Mouse (Mus musculus) hindbrain, embryonic 13.5 days (tissue): ENCODE measurements around the gene 1500009L16Rik. TPM values are rescaled to one million over a fixed set of nuclear protein-coding genes. Genes with fewer than 3 reads are reported as not detected.
A peak's percentile ranks its signal among the peaks of the same experiment; 100 is the strongest.

Experiments
- ATAC-seq: fragments of 200-750 bp; cut with Nextera tagmentation; 2 replicates; pipeline ENCODE4 v1.8.0; 2017; ENCODE audit warnings: moderate TSS enrichment; ENCODE audit not compliant: low FRiP score
- H3K27ac ChIP-seq: fragments of 300-500 bp; sonication (generic); 2 replicates; pipeline ENCODE4 v1.5.1; 2015; ENCODE audit warnings: inconsistent platforms, mild to moderate bottlenecking, moderate library complexity
- H3K27me3 ChIP-seq: fragments of 300-500 bp; sonication (generic); 2 replicates; pipeline ENCODE4 v1.6.1; 2015; ENCODE audit warnings: mild to moderate bottlenecking, inconsistent platforms
- H3K36me3 ChIP-seq: fragments of 300-500 bp; sonication (generic); 2 replicates; pipeline ENCODE4 v1.6.1; 2015; ENCODE audit warnings: mild to moderate bottlenecking, inconsistent platforms
- H3K4me1 ChIP-seq: fragments of 300-500 bp; sonication (generic); replicated peaks from 2 replicates; pipeline ENCODE4 v1.6.1; 2015; ENCODE audit warnings: inconsistent platforms
- H3K4me2 ChIP-seq: fragments of 300-500 bp; sonication (generic); 2 replicates; pipeline ENCODE4 v1.6.1; 2015; ENCODE audit warnings: inconsistent platforms, mild to moderate bottlenecking, moderate library complexity
- H3K4me3 ChIP-seq: fragments of 300-500 bp; sonication (generic); 2 replicates; pipeline ENCODE4 v1.5.1; 2015; ENCODE audit warnings: mild to moderate bottlenecking, inconsistent platforms
- H3K9ac ChIP-seq: fragments of 300-500 bp; sonication (generic); 2 replicates; pipeline ENCODE4 v1.6.1; 2015; ENCODE audit warnings: mild to moderate bottlenecking, inconsistent platforms
- H3K9me3 ChIP-seq: fragments of 300-500 bp; sonication (generic); 2 replicates; pipeline ENCODE4 v1.6.1; 2016; ENCODE audit warnings: inconsistent platforms
- WGBS: fragments of 180-500 bp; shearing (Covaris S2); methylation state at CpG from one replicate; pipeline ENCODE4 v1.1.7; 2015; 5-methylcytosine and 5-hydroxymethylcytosine counted together
- polyA plus RNA-seq: library from polyadenylated mRNA; unstranded; fragments of >200 nt; fragmentation: Nextera tagmentation; extraction: Ambion mirVana; gene quantifications from 2 replicates; pipeline ENCODE4 v1.2.1, GENCODE M21; 2015

Gene 1500009L16Rik
- polyA plus RNA-seq, 1 experiment from 2014 or later: 62.4 TPM

DNA sequence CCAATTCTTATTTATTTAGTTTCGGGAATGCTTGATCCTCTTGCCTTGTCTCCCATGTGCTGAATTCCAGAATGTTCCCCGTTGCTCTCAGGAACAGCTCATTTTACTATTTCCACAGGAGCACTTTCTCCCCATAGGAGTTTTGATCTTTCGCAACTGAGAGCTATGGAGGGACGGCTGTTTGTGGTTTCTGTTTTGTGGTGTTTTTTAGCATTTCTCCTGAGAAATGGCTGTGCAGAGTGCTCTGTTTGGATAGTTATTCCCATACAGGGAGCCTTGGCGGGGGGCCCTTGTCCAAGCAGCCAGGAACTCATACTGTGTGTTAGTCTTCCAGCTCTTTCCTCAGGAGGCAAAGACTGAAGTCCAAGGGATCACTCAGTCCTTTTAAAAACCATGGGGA lies 5.2 kb downstream of the 1500009L16Rik start:
- ATAC-seq: no peak
- Histone ChIP-seq H3K27me3 (no peaks in the 10 kb centered on the region), H3K36me3 (no peaks in the 10 kb centered on the region), H3K4me2 (no peak overlapping the region), H3K9me3 (no peaks in the 10 kb centered on the region), H3K4me3 (no peak overlapping the region), H3K9ac (no peak overlapping the region), H3K27ac (no peak overlapping the region), H3K4me1 (peaks cover 11% of the 10 kb centered on the region)
- WGBS: 86% methylated on average over 5 of the region's 5 CpGs

DNA sequence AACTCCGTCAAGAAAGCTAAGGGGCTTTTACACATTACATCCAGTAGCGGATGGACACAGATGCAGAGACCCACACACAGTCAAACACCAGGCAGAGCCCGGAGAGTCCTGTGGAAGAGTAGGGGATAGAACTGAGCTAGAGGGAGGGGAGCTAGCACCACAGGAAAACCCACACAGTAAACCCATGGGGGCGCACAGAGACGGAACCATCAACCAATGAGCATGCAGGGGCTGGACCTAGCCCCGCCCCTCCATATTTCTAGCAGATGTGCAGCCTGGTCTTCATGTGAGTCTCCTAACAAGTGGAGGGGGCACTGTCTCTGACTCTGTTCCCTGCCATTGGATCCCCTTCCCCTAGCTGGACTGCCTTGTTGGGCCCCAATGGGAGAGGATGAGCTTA lies 5.9 kb downstream of the 1500009L16Rik start:
- H3K4me2 ChIP-seq: no peak overlapping the region
- ATAC-seq: no peak
- H3K9me3 ChIP-seq: no peaks in the 10 kb centered on the region
- no peaks in the 10 kb centered on the region for H3K27me3 ChIP-seq
- no peak overlapping the region for H3K9ac ChIP-seq
- H3K4me1 ChIP-seq: peaks cover 7% of the 10 kb centered on the region
- no peaks in the 10 kb centered on the region for H3K36me3 ChIP-seq
- H3K4me3 ChIP-seq: no peak overlapping the region
- WGBS: 84% methylated on average over 6 of the region's 6 CpGs
- H3K27ac ChIP-seq: no peak overlapping the region

- Histone ChIP-seq H3K9me3 (no peaks in the 10 kb centered on the region), H3K4me1 (peaks cover 4% of the 10 kb centered on the region), H3K9ac (no peak overlapping the region), H3K36me3 (no peaks in the 10 kb centered on the region), H3K4me2 (no peak overlapping the region), H3K27ac (no peak overlapping the region), H3K4me3 (no peak overlapping the region), H3K27me3 (no peaks in the 10 kb centered on the region)
- WGBS: 87% methylated on average over 3 of the region's 3 CpGs
- ATAC-seq: peak; percentile 74; the same call in 1 of the 2 replicates
Observed at GRCm38 (mm10) chr10:83729076-83729475, 6.4 kb downstream of the 1500009L16Rik start.

- peak; percentile 63; the same call in 1 of the 2 replicates for ATAC-seq
- peaks cover 4% of the 10 kb centered on the region for H3K4me1 ChIP-seq
- WGBS: 40% methylated on average over 7 of the region's 7 CpGs
Observed at GRCm38 (mm10) chr10:83729492-83729891, 6.8 kb downstream of the 1500009L16Rik start.

DNA sequence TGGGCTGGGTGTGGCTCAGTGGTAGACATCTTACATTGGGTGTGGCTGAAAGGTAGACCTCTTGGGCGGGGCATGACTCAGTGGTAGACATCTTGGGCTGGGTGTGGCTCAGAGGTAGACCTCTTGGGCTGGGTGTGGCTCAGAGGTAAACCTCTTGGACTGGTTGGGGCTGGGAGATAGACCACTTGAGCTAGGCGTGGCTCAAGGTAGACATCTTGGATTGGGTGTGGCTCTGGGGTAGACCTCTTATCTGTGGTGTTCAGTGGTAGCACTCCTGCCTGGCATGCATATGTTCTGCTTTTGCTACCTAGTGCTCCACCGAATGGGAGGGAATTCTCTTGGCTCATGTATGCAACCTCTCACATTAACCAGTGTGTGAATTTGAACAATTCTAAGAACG lies 11.1 kb downstream of the 1500009L16Rik start:
- no peak overlapping the region for H3K4me2 ChIP-seq
- H3K9ac ChIP-seq: no peak overlapping the region
- no peaks in the 10 kb centered on the region; the same call in 1 of the 2 replicates for H3K4me1 ChIP-seq
- WGBS: 91% methylated on average over 4 of the region's 4 CpGs
- no peaks in the 10 kb centered on the region for H3K27me3 ChIP-seq
- H3K36me3 ChIP-seq: peaks cover 7% of the 10 kb centered on the region
- no peak overlapping the region for H3K27ac ChIP-seq
- no peak for ATAC-seq
- no peak overlapping the region for H3K4me3 ChIP-seq
- no peaks in the 10 kb centered on the region for H3K9me3 ChIP-seq

More at GRCm38 (mm10) chr10:83729492-83729891, 6.8 kb downstream of the 1500009L16Rik start:
- no peak overlapping the region for H3K4me2 ChIP-seq
- H3K9ac ChIP-seq: no peak overlapping the region
- H3K4me3 ChIP-seq: no peak overlapping the region
- H3K36me3 ChIP-seq: no peaks in the 10 kb centered on the region
- H3K27me3 ChIP-seq: no peaks in the 10 kb centered on the region
- H3K27ac ChIP-seq: no peak overlapping the region
- H3K9me3 ChIP-seq: no peaks in the 10 kb centered on the region

DNA sequence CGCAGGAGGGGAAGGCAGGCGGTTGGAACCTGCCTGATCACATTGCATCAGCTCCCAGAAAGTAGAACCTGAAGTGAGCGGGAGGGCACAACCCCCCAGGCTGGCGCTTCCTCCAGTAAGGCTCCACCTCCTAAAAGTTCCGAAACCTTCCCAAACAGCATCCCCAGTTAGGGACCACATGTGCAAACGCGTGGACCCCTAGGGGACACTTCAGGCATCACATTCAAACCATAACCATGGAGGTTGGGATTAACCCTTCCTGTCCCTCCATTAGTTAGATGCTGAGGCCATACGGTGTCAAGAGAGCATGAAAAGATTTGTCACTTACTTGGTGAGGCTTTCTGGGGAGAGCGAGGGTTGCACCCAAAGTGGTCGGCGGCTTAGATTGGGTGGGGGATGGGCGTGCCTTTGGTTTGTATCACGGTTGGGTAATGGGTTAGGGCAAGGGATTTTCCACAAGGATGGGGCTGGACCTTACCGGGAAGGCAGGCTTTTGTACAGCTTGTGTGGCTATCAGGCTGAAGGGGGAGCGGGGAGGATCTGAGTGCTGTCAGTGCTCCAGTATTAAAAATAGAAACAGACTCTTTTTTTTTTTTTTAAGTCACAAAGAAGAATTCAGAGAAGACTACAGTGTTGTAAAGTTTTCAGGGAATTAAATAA lies 16.5 kb downstream of the 1500009L16Rik start:
- Histone ChIP-seq H3K9ac (no peak overlapping the region), H3K4me2 (no peak overlapping the region), H3K27me3 (no peaks in the 10 kb centered on the region), H3K4me3 (no peak overlapping the region), H3K27ac (no peak overlapping the region), H3K9me3 (peaks cover 12% of the 10 kb centered on the region; the same call in 1 of the 2 replicates), H3K4me1 (no peaks in the 10 kb centered on the region), H3K36me3 (peaks cover 10% of the 10 kb centered on the region)
- ATAC-seq: no peak
- WGBS: 86% methylated on average over 15 of the region's 15 CpGs

DNA sequence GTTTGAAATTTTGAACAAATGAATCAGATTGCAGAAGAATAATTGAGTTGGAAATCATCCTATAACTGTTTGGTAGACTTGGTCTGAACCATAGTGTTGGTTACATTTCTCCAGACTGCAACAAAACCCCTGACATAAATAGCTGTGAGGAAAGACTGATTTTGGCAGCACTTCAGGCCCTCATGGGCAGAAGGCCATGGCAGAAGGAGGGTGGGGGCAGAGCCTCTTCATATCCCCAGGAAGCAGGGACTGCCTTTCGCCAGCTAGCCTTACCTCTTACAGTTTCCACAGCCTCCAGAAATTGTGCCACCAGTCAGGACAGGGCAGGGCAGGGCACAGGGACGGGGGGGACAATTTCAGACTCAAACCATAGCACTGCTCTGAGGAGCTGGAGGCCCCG lies 22.0 kb downstream of the 1500009L16Rik start:
- H3K4me3 ChIP-seq: no peak overlapping the region
- H3K4me2 ChIP-seq: no peak overlapping the region
- H3K36me3 ChIP-seq: no peaks in the 10 kb centered on the region
- H3K27ac ChIP-seq: no peak overlapping the region
- H3K9ac ChIP-seq: no peak overlapping the region
- no peak for ATAC-seq
- H3K4me1 ChIP-seq: no peaks in the 10 kb centered on the region
- H3K9me3 ChIP-seq: peaks cover 12% of the 10 kb centered on the region; the same call in 1 of the 2 replicates
- no peaks in the 10 kb centered on the region for H3K27me3 ChIP-seq
- WGBS: 92% methylated on average over 3 of the region's 3 CpGs

DNA sequence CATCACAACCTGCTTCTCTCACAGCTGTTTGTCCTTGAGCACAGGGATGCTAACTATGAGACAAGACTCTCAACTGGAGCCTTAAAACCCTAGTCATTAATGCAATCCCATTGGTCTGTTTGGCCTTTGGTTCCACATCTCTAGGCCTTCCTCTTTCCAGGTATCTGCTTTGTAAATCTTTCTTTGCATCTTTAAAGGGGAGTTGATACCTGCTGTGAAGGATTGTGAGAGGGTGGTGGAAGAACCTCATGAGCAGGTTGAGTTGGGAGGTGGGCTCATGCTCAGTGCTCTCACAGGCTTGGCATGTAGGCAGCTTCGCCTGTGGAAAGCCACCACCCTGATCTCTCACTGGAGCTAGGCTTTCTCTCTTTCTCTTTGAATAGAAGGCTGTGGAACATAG lies 30.4 kb downstream of the 1500009L16Rik start:
- no peaks in the 10 kb centered on the region for H3K4me1 ChIP-seq
- no peaks in the 10 kb centered on the region for H3K9me3 ChIP-seq
- no peak overlapping the region for H3K27ac ChIP-seq
- H3K9ac ChIP-seq: no peak overlapping the region
- 100% methylated on average over 1 of the region's 1 CpGs for WGBS
- no peak overlapping the region for H3K4me2 ChIP-seq
- H3K4me3 ChIP-seq: no peak overlapping the region
- H3K27me3 ChIP-seq: no peaks in the 10 kb centered on the region
- no peak for ATAC-seq
- no peaks in the 10 kb centered on the region for H3K36me3 ChIP-seq

DNA sequence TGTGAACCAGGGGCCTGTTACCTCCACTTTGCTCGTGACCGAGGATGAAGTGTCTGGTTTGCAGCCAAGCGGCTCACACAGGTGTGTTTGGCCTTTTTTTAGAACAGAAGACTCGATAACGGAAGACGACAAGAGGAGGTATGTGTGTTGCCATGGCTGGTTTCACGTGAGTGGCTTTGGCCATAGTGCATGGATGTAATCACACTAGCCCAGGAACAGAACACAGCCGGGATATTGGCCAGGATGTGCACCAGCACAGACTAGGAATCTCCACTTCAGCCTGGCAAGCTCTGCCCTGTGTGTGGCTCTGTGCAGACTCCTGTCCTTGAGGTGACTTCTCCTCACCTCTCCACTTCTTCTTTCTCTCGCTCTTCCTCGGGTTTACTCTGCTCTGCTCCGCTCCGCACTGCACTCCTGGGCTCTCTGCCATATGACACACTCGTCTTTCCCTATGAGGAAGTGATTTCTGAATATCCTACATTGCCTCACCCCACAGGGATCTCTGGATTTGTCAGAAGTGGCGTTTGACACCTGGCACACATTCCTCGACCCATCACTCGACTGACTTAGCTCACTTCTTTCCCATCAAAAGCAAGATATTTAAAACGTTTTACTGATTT lies 34.8 kb downstream of the 1500009L16Rik start:
- H3K9ac ChIP-seq: no peak overlapping the region
- WGBS: 89% methylated on average over 17 of the region's 17 CpGs
- H3K4me2 ChIP-seq: no peak overlapping the region
- H3K9me3 ChIP-seq: no peaks in the 10 kb centered on the region
- no peak overlapping the region for H3K4me3 ChIP-seq
- H3K27me3 ChIP-seq: no peaks in the 10 kb centered on the region
- H3K36me3 ChIP-seq: no peaks in the 10 kb centered on the region
- no peak for ATAC-seq
- H3K4me1 ChIP-seq: peaks cover 11% of the 10 kb centered on the region
- H3K27ac ChIP-seq: no peak overlapping the region

GRCm38 (mm10) chr10:83758732-83759131 lies 36.1 kb downstream of the 1500009L16Rik start:
- Histone ChIP-seq H3K4me1 (peaks cover 11% of the 10 kb centered on the region), H3K9ac (no peak overlapping the region), H3K4me3 (no peak overlapping the region), H3K4me2 (no peak overlapping the region), H3K36me3 (no peaks in the 10 kb centered on the region), H3K27me3 (no peaks in the 10 kb centered on the region), H3K27ac (no peak overlapping the region), H3K9me3 (no peaks in the 10 kb centered on the region)
- ATAC-seq: no peak
- 92% methylated on average over 13 of the region's 13 CpGs for WGBS

GRCm38 (mm10) chr10:83760535-83760934 lies 37.9 kb downstream of the 1500009L16Rik start:
- 0 out of 2 replicates have a peak, but pooled peaks cover 3% of the 10 kb centered on the region for H3K36me3 ChIP-seq
- no peaks in the 10 kb centered on the region for H3K27me3 ChIP-seq
- H3K4me3 ChIP-seq: no peak overlapping the region
- peaks cover 11% of the 10 kb centered on the region for H3K4me1 ChIP-seq
- no peaks in the 10 kb centered on the region for H3K9me3 ChIP-seq
- no peak overlapping the region for H3K27ac ChIP-seq
- WGBS: 41% methylated on average over 2 of the region's 2 CpGs
- ATAC-seq: no peak
- H3K9ac ChIP-seq: no peak overlapping the region; the same call in 1 of the 2 replicates
- no peak overlapping the region for H3K4me2 ChIP-seq

- ATAC-seq: no peak
- Histone ChIP-seq H3K4me1 (peaks cover 11% of the 10 kb centered on the region), H3K4me3 (no peak overlapping the region), H3K4me2 (no peak overlapping the region), H3K27ac (no peak overlapping the region), H3K27me3 (no peaks in the 10 kb centered on the region), H3K9me3 (no peaks in the 10 kb centered on the region), H3K36me3 (0 out of 2 replicates have a peak, but pooled peaks cover 3% of the 10 kb centered on the region), H3K9ac (no peak overlapping the region)
- WGBS: 82% methylated on average over 4 of the region's 4 CpGs
Observed at GRCm38 (mm10) chr10:83763891-83764290, 41.2 kb downstream of the 1500009L16Rik start.

DNA sequence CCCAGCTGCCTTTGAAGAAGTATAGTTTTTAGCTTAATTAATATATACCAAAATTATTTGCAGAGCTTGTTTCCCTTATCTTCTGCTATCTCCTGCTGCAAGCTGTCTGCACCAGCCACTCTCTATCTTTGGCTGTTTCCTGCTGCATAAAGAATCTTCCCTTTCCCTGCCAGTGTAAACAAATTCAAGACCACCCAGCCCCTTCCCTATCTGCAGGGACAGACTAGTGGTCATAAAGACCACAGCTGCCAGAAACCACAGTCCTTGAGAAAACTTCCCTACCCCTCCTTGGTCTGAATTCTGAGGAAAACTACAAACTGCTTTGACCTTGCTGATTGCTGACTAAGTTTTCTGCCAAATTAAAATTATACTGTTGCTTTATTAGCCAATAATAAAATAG lies 44.2 kb downstream of the 1500009L16Rik start:
- Histone ChIP-seq H3K4me3 (no peak overlapping the region), H3K27ac (no peak overlapping the region), H3K36me3 (0 out of 2 replicates have a peak, but pooled peaks cover 3% of the 10 kb centered on the region), H3K9me3 (no peaks in the 10 kb centered on the region), H3K4me2 (no peak overlapping the region), H3K9ac (no peak overlapping the region), H3K4me1 (no peaks in the 10 kb centered on the region), H3K27me3 (no peaks in the 10 kb centered on the region)
- no peak for ATAC-seq
